Mouse (Mus musculus): ENCODE results near the gene Prdx2. TPM values are rescaled to one million over a fixed set of nuclear protein-coding genes. Genes with fewer than 3 reads are reported as not detected.

Gene Prdx2
- polyA plus RNA-seq, 1 experiment from 2014 or later: 1,369 TPM

- Histone ChIP-seq H3K9me3 (no peaks in the 10 kb centered on the region), H3K4me2 (no peak overlapping the region), H3K4me3 (no peak overlapping the region), H3K27me3 (peaks cover 33% of the 10 kb centered on the region), H3K27ac (replicated peaks) (no peak overlapping the region), H3K9ac (no peak overlapping the region), H3K36me3 (peaks cover 7% of the 10 kb centered on the region), H3K4me1 (replicated peaks) (peaks cover 29% of the 10 kb centered on the region)
- WGBS: 93% methylated on average over 9 of the region's 9 CpGs
- no peak for ATAC-seq (ENCODE audit: low read depth)
These were observed 25.0 kb downstream of the Prdx2 start for GRCm38 (mm10) chr8:84994375-84994774.

DNA sequence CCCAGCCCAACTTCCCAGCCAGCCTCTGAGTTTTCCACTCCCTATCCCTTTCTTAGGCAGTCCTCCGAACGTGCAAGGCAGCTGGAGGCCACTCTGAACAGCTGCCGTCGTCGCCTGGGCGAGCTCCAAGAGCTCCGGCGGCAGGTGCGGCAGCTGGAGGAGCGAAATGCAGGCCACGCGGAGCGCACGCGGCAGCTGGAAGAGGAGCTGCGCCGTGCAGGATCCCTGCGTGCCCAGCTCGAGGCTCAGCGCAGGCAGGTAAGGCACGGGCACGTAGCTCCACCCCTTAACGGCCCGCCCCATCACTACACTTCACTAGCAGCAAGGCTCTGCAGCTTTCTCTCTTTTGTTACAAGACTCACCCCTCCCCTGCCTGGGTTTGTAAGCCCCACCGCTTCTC lies 26.3 kb downstream of the Prdx2 start:
- H3K36me3 ChIP-seq: peaks cover 7% of the 10 kb centered on the region
- H3K9ac ChIP-seq: no peak overlapping the region
- 0 out of 2 replicates have a peak overlapping the region, but pooled peaks have one; percentile 1 for H3K27ac ChIP-seq (replicated peaks)
- no peak overlapping the region for H3K4me3 ChIP-seq
- peaks cover 33% of the 10 kb centered on the region for H3K27me3 ChIP-seq
- H3K9me3 ChIP-seq: no peaks in the 10 kb centered on the region
- peaks cover 22% of the 10 kb centered on the region for H3K4me1 ChIP-seq (replicated peaks)
- no peak overlapping the region for H3K4me2 ChIP-seq
- WGBS: 25% methylated on average over 25 of the region's 25 CpGs
- no peak for ATAC-seq (ENCODE audit: low read depth)

GRCm38 (mm10) chr8:84996978-84997377 lies 27.6 kb downstream of the Prdx2 start:
- WGBS: 80% methylated on average over 5 of the region's 5 CpGs
- Histone ChIP-seq H3K9me3 (no peaks in the 10 kb centered on the region), H3K4me3 (no peak overlapping the region), H3K27ac (replicated peaks) (no peak overlapping the region), H3K4me1 (replicated peaks) (peaks cover 15% of the 10 kb centered on the region), H3K4me2 (no peak overlapping the region), H3K9ac (no peak overlapping the region), H3K27me3 (peaks cover 33% of the 10 kb centered on the region), H3K36me3 (peaks cover 12% of the 10 kb centered on the region)
- no peak for ATAC-seq (ENCODE audit: low read depth)

DNA sequence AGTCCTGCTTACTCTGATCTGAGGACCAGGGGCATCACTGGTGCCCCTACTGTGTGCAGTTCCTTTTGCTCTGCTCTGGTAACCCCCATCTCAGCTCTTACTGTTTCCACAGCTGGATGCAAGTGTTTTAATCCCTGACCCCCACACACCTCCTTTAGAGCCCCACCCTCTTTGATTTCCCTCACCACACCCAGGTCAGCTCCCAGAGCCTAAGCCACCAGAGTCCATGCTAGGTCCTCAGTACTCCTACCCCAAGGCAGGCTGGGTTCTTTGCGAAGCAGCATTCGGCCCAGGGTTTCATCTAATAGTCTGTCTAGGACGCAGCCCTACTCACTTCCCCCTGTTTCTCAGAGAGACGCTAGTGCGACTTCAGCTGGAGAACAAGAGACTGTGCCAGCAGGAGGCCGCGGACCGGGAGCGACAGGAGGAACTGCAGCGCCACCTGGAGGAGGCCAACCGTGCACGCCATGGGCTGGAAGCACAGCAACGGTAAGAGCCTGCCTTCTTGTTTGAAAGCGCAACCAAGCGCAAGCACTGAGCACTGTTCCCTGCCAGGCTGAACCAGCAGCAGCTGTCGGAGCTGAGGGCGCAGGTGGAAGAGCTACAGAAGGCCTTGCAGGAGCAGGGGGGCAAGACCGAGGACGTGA lies 28.4 kb downstream of the Prdx2 start:
- Histone ChIP-seq H3K4me1 (replicated peaks) (peaks cover 15% of the 10 kb centered on the region), H3K27ac (replicated peaks) (no peak overlapping the region), H3K27me3 (peaks cover 33% of the 10 kb centered on the region), H3K36me3 (peaks cover 18% of the 10 kb centered on the region), H3K4me2 (peak overlapping the region; percentile 34), H3K9ac (peak overlapping the region; percentile 58; the same call in 1 of the 2 replicates), H3K4me3 (no peak overlapping the region), H3K9me3 (no peaks in the 10 kb centered on the region)
- ATAC-seq (ENCODE audit: low read depth): peak; percentile 73
- 5% methylated on average over 19 of the region's 19 CpGs for WGBS

DNA sequence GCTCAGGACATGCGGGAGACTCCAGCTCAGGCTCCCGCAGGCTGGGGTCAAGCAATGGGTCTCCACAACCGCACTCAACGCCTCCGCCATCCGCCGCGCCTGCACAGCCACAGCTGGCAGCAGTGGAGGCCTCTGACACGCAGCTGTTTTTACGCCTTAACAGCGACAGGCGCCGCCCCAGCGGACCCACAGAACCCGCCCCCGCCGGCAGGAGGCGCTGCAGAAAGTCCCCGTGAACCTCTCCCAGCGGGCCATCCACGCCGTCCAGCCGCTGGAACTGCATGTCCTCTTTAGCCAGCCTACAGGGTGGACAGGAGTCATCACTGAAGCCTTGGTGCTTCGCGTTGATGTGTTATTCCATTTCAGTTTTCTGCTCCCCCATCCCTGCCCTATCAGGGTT lies 38.3 kb downstream of the Prdx2 start:
- WGBS: 18% methylated on average over 25 of the region's 25 CpGs
- H3K4me2 ChIP-seq: no peak overlapping the region
- H3K9me3 ChIP-seq: no peaks in the 10 kb centered on the region
- no peak overlapping the region for H3K27ac ChIP-seq (replicated peaks)
- peaks cover 4% of the 10 kb centered on the region; the same call in 1 of the 2 replicates for H3K36me3 ChIP-seq
- no peak overlapping the region for H3K9ac ChIP-seq
- 0 out of 2 replicates have a peak, but pooled peaks cover 3% of the 10 kb centered on the region for H3K4me1 ChIP-seq (replicated peaks)
- H3K4me3 ChIP-seq: no peak overlapping the region
- ATAC-seq (ENCODE audit: low read depth): no peak
- H3K27me3 ChIP-seq: peaks cover 58% of the 10 kb centered on the region

- peaks cover 9% of the 10 kb centered on the region; the same call in 1 of the 2 replicates for H3K4me1 ChIP-seq (replicated peaks)
- H3K27me3 ChIP-seq: peaks cover 73% of the 10 kb centered on the region
- H3K9ac ChIP-seq: no peak overlapping the region
- no peak overlapping the region for H3K4me2 ChIP-seq
- ATAC-seq (ENCODE audit: low read depth): no peak
- H3K36me3 ChIP-seq: no peaks in the 10 kb centered on the region
- no peaks in the 10 kb centered on the region for H3K9me3 ChIP-seq
- WGBS: 17% methylated on average over 28 of the region's 28 CpGs
- no peak overlapping the region for H3K4me3 ChIP-seq
- H3K27ac ChIP-seq (replicated peaks): no peak overlapping the region
These were observed 41.9 kb downstream of the Prdx2 start for GRCm38 (mm10) chr8:85011242-85011641.

GRCm38 (mm10) chr8:85013230-85013840 lies 43.9 kb downstream of the Prdx2 start:
- Histone ChIP-seq H3K27ac (replicated peaks) (no peak overlapping the region), H3K4me1 (replicated peaks) (peaks cover 9% of the 10 kb centered on the region; the same call in 1 of the 2 replicates), H3K9me3 (no peaks in the 10 kb centered on the region), H3K9ac (peak overlapping the region; percentile 65), H3K4me3 (peak overlapping the region; percentile 33), H3K4me2 (peak overlapping the region; percentile 64), H3K27me3 (peaks cover 60% of the 10 kb centered on the region), H3K36me3 (peaks cover 17% of the 10 kb centered on the region)
- 4% methylated on average over 25 of the region's 26 CpGs for WGBS
- ATAC-seq (ENCODE audit: low read depth): peak; percentile 80; the same call in 1 of the 2 replicates

DNA sequence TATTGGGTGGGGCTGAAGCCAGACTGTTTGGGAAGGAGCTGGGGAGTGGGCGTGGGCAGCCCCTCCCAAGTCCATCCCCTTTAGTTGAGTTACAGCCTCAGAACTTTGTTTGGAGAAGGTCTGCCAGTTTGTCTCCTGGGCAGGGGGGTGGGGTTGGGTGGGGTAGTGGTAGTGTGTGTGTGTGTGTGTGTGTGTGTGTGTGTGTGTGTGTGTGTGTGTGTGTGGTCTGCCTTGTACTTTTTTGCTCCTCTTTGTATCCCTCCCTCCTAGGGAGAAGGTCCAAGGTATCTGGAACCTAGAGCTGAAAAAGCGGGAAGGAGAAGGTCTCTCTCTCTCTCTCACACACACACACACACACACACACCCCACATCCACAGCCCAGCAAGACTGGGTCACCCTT lies 45.0 kb downstream of the Prdx2 start, which contains the start of gene Best2:
Gene Best2 (minus strand): TSS at position 101 of the 400 bp plus-strand sequence.
- no peak for ATAC-seq (ENCODE audit: low read depth)
- 64% methylated on average over 2 of the region's 2 CpGs for WGBS
- peak within 1 kb of the TSS; percentile 33 for H3K4me3 ChIP-seq

GRCm38 (mm10) chr8:85016724-85017123 lies 47.3 kb downstream of the Prdx2 start:
- WGBS: 77% methylated on average over 10 of the region's 10 CpGs
- peaks cover 51% of the 10 kb centered on the region for H3K36me3 ChIP-seq

More for the DNA sequence above, 45.0 kb downstream of the Prdx2 start, which contains the start of gene Best2:
- H3K9me3 ChIP-seq: no peaks in the 10 kb centered on the region
- H3K27me3 ChIP-seq: peaks cover 51% of the 10 kb centered on the region
- peak within 1 kb of the TSS; percentile 64 for H3K4me2 ChIP-seq
- peaks cover 9% of the 10 kb centered on the region; the same call in 1 of the 2 replicates for H3K4me1 ChIP-seq (replicated peaks)
- peak within 1 kb of the TSS; percentile 65 for H3K9ac ChIP-seq
- no peak within 1 kb of the TSS for H3K27ac ChIP-seq (replicated peaks)
- peaks cover 28% of the 10 kb centered on the region for H3K36me3 ChIP-seq

DNA sequence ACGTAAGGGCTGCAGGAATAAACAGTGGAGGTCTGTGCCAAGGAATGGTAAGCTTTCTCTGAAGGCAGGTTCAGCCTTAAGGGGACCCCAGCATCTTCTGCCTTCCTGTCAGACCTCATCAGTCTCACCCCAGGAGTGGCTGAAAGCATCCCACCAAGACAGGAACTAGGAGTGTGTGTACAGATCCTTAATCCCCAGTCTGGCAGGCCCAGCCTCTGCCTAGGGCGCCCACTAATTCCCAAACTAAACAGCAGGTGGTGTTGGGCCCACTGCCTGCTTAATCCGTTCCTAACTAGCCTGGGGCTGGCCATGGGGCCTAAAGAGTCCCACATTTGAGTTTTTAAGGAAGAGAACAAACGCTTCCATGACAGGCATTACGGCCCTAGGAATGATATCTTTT lies 47.8 kb downstream of the Prdx2 start:
- Histone ChIP-seq H3K36me3 (peaks cover 56% of the 10 kb centered on the region), H3K4me1 (replicated peaks) (peaks cover 6% of the 10 kb centered on the region; the same call in 1 of the 2 replicates), H3K9me3 (no peaks in the 10 kb centered on the region), H3K27me3 (peaks cover 29% of the 10 kb centered on the region), H3K4me2 (no peak overlapping the region), H3K4me3 (no peak overlapping the region), H3K27ac (replicated peaks) (no peak overlapping the region), H3K9ac (no peak overlapping the region)
- ATAC-seq (ENCODE audit: low read depth): no peak
- WGBS: 66% methylated on average over 5 of the region's 5 CpGs

More at GRCm38 (mm10) chr8:85016724-85017123, 47.3 kb downstream of the Prdx2 start:
- peaks cover 6% of the 10 kb centered on the region; the same call in 1 of the 2 replicates for H3K4me1 ChIP-seq (replicated peaks)
- H3K27me3 ChIP-seq: peaks cover 34% of the 10 kb centered on the region
- no peak overlapping the region for H3K4me2 ChIP-seq
- H3K27ac ChIP-seq (replicated peaks): no peak overlapping the region
- H3K4me3 ChIP-seq: no peak overlapping the region
- H3K9ac ChIP-seq: no peak overlapping the region
- H3K9me3 ChIP-seq: no peaks in the 10 kb centered on the region
- ATAC-seq (ENCODE audit: low read depth): no peak

DNA sequence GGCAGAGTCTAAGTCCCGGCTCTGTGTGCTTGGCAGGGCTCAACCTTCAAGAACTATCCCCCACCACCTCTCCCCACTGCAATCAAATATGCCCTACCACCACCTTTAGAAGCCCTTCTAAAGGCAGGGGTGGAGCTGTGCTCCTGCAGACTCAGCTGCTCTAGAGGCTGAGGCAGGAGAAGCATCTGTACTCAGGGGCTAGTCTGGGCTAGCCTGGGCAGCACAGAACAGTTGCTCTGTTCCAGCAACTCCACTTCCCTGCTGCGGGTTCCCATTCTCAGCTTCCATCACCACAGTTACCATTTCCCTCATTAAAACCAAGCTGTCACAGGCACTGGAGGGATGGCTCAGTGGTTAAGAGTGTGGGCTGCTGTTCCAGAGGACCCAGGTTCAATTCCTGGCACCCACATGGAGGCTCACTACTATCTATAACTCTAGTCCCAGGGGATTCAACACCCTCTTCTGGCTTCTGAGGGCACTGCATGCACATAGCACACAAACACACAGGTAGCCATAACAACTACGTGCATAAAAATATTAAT lies 52.2 kb downstream of the Prdx2 start:
- Histone ChIP-seq H3K27ac (replicated peaks) (no peak overlapping the region), H3K9me3 (no peaks in the 10 kb centered on the region), H3K36me3 (peaks cover 74% of the 10 kb centered on the region), H3K4me2 (no peak overlapping the region), H3K4me3 (no peak overlapping the region), H3K9ac (no peak overlapping the region), H3K4me1 (replicated peaks) (peaks cover 24% of the 10 kb centered on the region), H3K27me3 (no peaks in the 10 kb centered on the region)
- 95% methylated on average over 3 of the region's 3 CpGs for WGBS
- no peak for ATAC-seq (ENCODE audit: low read depth)

DNA sequence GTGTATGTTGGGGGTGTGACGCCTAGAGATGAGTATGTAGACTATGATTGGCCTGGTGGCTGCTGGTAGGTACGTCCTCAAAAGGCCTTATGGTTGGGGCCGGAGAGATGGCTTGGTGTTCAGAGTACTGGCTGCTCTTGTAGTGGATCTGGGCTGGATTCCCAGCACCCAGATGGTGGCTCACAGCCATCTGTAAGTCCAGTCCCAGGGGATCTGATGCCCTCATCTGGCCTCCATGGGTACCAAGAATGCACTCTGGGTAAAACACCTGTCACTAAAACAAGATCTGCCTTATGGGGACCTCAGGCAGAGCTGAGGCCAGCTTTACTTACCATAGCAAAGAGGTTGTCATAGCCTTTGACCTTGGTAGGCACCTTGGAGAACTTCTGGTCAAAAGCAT lies 54.5 kb downstream of the Prdx2 start:
- peak overlapping the region; percentile 86; the same call in 1 of the 2 replicates for H3K4me3 ChIP-seq
- H3K9ac ChIP-seq: no peak overlapping the region
- H3K4me2 ChIP-seq: peak overlapping the region; percentile 96
- peaks cover 52% of the 10 kb centered on the region for H3K36me3 ChIP-seq
- no peak overlapping the region for H3K27ac ChIP-seq (replicated peaks)
- H3K4me1 ChIP-seq (replicated peaks): peaks cover 38% of the 10 kb centered on the region
- H3K27me3 ChIP-seq: no peaks in the 10 kb centered on the region
- ATAC-seq (ENCODE audit: low read depth): no peak
- no peaks in the 10 kb centered on the region for H3K9me3 ChIP-seq
- WGBS: 98% methylated on average over 3 of the region's 3 CpGs
